Mouse (Mus musculus) ES-Bruce4 (cell line): ENCODE measurements around the gene Nr0b2. TPM values are rescaled to one million over a fixed set of nuclear protein-coding genes. Genes with fewer than 3 reads are reported as not detected.

Experiments
- H3K27ac ChIP-seq: 2 replicates; pipeline ENCODE4 v1.5.1; 2012; ENCODE audit warnings: low read length, inconsistent platforms; ENCODE audit not compliant: insufficient read depth
- H3K27me3 ChIP-seq: 2 replicates; pipeline ENCODE4 v1.6.1; 2012; ENCODE audit warnings: mild to moderate bottlenecking, low read length, inconsistent platforms; ENCODE audit not compliant: control insufficient read depth, poor library complexity, insufficient read depth, severe bottlenecking
- H3K36me3 ChIP-seq: 2 replicates; pipeline ENCODE4 v1.6.1; 2012; ENCODE audit warnings: inconsistent platforms, mild to moderate bottlenecking, low read length, moderate library complexity; ENCODE audit not compliant: control insufficient read depth, poor library complexity, insufficient read depth, severe bottlenecking
- H3K4me1 ChIP-seq: one replicate; pipeline ENCODE4 v1.8.1; 2011; ENCODE audit warnings: low read length; ENCODE audit not compliant: control insufficient read depth, insufficient read depth
- H3K4me3 ChIP-seq: 2 replicates; pipeline ENCODE4 v1.5.1; 2011; ENCODE audit warnings: low read depth, mild to moderate bottlenecking, low read length
- H3K9ac ChIP-seq: 2 replicates; pipeline ENCODE4 v1.6.1; 2012; ENCODE audit warnings: low read depth, mild to moderate bottlenecking, inconsistent platforms; ENCODE audit not compliant: poor library complexity, severe bottlenecking
- H3K9me3 ChIP-seq: replicated peaks from 2 replicates; pipeline ENCODE4 v1.6.1; 2012; ENCODE audit warnings: mild to moderate bottlenecking, low read length, inconsistent platforms; ENCODE audit not compliant: control insufficient read depth, poor library complexity, insufficient read depth, severe bottlenecking
- CTCF ChIP-seq: IDR thresholded peaks from one replicate; pipeline ENCODE4 v1.8.1; 2011; ENCODE audit warnings: low read depth, low read length
- EP300 ChIP-seq: IDR thresholded peaks from 2 replicates; pipeline ENCODE4 v1.6.1; 2011; ENCODE audit warnings: low read depth, low read length; ENCODE audit not compliant: insufficient read depth
- POLR2A ChIP-seq: IDR thresholded peaks from one replicate; pipeline ENCODE4 v1.8.1; 2011; ENCODE audit warnings: low read length; ENCODE audit not compliant: insufficient read depth
- polyA plus RNA-seq: library from polyadenylated mRNA; stranded (reverse); fragments of >200 nt; gene quantifications from 2 replicates; pipeline ENCODE4 v1.2.4, GENCODE M21; 2011; ENCODE audit warnings: low read depth; ENCODE audit not compliant: missing spikeins, insufficient read depth, insufficient read length

The Nr0b2 gene
- polyA plus RNA-seq, 1 experiment: not detected

GRCm38 (mm10) chr4:133592570-133592969 is 39.4 kb downstream of the Nr0b2 start:
- TF ChIP-seq POLR2A (no peak), EP300 (0 out of 2 replicates have a peak, but pooled peaks have one; percentile 9), CTCF (peak; percentile 91)
- Histone ChIP-seq H3K9me3 (no peaks in the 10 kb centered on the region), H3K4me3 (no peak overlapping the region), H3K27me3 (no peaks in the 10 kb centered on the region), H3K4me1 (no peaks in the 10 kb centered on the region), H3K27ac (peak overlapping the region; percentile 55; the same call in 1 of the 2 replicates), H3K36me3 (peaks cover 17% of the 10 kb centered on the region), H3K9ac (no peak overlapping the region)

GRCm38 (mm10) chr4:133595538-133595937 is 42.4 kb downstream of the Nr0b2 start:
- no peaks in the 10 kb centered on the region for H3K9me3 ChIP-seq
- peaks cover 4% of the 10 kb centered on the region; the same call in 1 of the 2 replicates for H3K36me3 ChIP-seq
- peak overlapping the region; percentile 61 for H3K9ac ChIP-seq
- TF ChIP-seq POLR2A (no peak), EP300 (no peak; the same call in 1 of the 2 replicates), CTCF (no peak)
- H3K4me3 ChIP-seq: 0 out of 2 replicates have a peak overlapping the region, but pooled peaks have one; percentile 10
- no peaks in the 10 kb centered on the region for H3K4me1 ChIP-seq
- H3K27me3 ChIP-seq: no peaks in the 10 kb centered on the region
- peak overlapping the region; percentile 53 for H3K27ac ChIP-seq

- Histone ChIP-seq H3K4me1 (no peaks in the 10 kb centered on the region), H3K4me3 (no peak overlapping the region), H3K27me3 (no peaks in the 10 kb centered on the region), H3K27ac (peak overlapping the region; percentile 53), H3K36me3 (peaks cover 4% of the 10 kb centered on the region; the same call in 1 of the 2 replicates), H3K9me3 (no peaks in the 10 kb centered on the region), H3K9ac (peak overlapping the region; percentile 61; the same call in 1 of the 2 replicates)
- no peak for TF ChIP-seq CTCF
- TF ChIP-seq POLR2A: no peak
- no peak for TF ChIP-seq EP300
Measured at GRCm38 (mm10) chr4:133596084-133596483, 42.9 kb downstream of the Nr0b2 start.

- Histone ChIP-seq H3K4me3 (no peak overlapping the region), H3K36me3 (no peaks in the 10 kb centered on the region), H3K9me3 (no peaks in the 10 kb centered on the region), H3K27me3 (no peaks in the 10 kb centered on the region), H3K4me1 (peaks cover 7% of the 10 kb centered on the region), H3K27ac (peak overlapping the region; percentile 94), H3K9ac (peak overlapping the region; percentile 82)
- peak; percentile 19; the same call in 1 of the 2 replicates for TF ChIP-seq EP300
- no peak for TF ChIP-seq CTCF
- no peak for TF ChIP-seq POLR2A
Measured at GRCm38 (mm10) chr4:133598616-133599015, 45.4 kb downstream of the Nr0b2 start.

GRCm38 (mm10) chr4:133599116-133599515 is 45.9 kb downstream of the Nr0b2 start:
- no peaks in the 10 kb centered on the region for H3K36me3 ChIP-seq
- H3K4me1 ChIP-seq: peaks cover 9% of the 10 kb centered on the region
- peak overlapping the region; percentile 69 for H3K4me3 ChIP-seq
- no peaks in the 10 kb centered on the region for H3K9me3 ChIP-seq
- H3K27me3 ChIP-seq: no peaks in the 10 kb centered on the region
- H3K27ac ChIP-seq: peak overlapping the region; percentile 94
- no peak for TF ChIP-seq POLR2A
- TF ChIP-seq EP300: peak; percentile 88
- no peak for TF ChIP-seq CTCF
- H3K9ac ChIP-seq: peak overlapping the region; percentile 82

- Histone ChIP-seq H3K9ac (peak overlapping the region; percentile 82), H3K4me1 (peaks cover 9% of the 10 kb centered on the region), H3K9me3 (no peaks in the 10 kb centered on the region), H3K27me3 (no peaks in the 10 kb centered on the region), H3K36me3 (no peaks in the 10 kb centered on the region), H3K4me3 (peak overlapping the region; percentile 69), H3K27ac (peak overlapping the region; percentile 94)
- peak; percentile 12 for TF ChIP-seq POLR2A
- TF ChIP-seq CTCF: no peak
- TF ChIP-seq EP300: peak; percentile 47; the same call in 1 of the 2 replicates
Measured at GRCm38 (mm10) chr4:133599571-133600073, 46.4 kb downstream of the Nr0b2 start.
